Mouse (Mus musculus) liver, embryonic 14.5 days (tissue): ENCODE data around the gene Rep15. TPM values are rescaled to one million over a fixed set of nuclear protein-coding genes. Genes with fewer than 3 reads are reported as not detected.

Source experiments
- ATAC-seq: fragments of 200-750 bp; cut with Nextera tagmentation; 2 replicates; pipeline ENCODE4 v1.8.0; 2017; ENCODE audit warnings: moderate number of reproducible peaks, mild to moderate bottlenecking, moderate library complexity; ENCODE audit not compliant: insufficient read depth
- DNase-seq, 3 experiments: peaks; one replicate each; pipeline ENCODE4 v3.0.0-alpha.2; 2012 to 2013; ENCODE audit warnings: low read depth in 3 of 3, low spot score in 3 of 3
- H3K27ac ChIP-seq: fragments of 300-500 bp; sonication (generic); 2 replicates; pipeline ENCODE4 v1.5.1; 2014; ENCODE audit warnings: moderate library complexity, mild to moderate bottlenecking, control low read depth, inconsistent platforms
- H3K27me3 ChIP-seq: fragments of 300-500 bp; sonication (generic); 2 replicates; pipeline ENCODE4 v1.6.1; 2014; ENCODE audit warnings: mild to moderate bottlenecking, low read length, moderate library complexity; ENCODE audit not compliant: control insufficient read depth, insufficient read depth
- H3K36me3 ChIP-seq: fragments of 300-500 bp; sonication (generic); replicated peaks from 2 replicates; pipeline ENCODE4 v1.6.1; 2014; ENCODE audit warnings: low read depth; ENCODE audit not compliant: control insufficient read depth, insufficient read depth
- H3K4me1 ChIP-seq, 2 experiments: fragments of 200-500 bp in 1 of 2; fragments of 300-500 bp in 1 of 2; sonication (generic) in 1 of 2; replicated peaks; 2 replicates each; pipeline ENCODE4 v1.6.1; 2012 to 2014; ENCODE audit warnings: antibody characterized with exemption in 1 of 2, inconsistent platforms in 1 of 2, low read length in 1 of 2; ENCODE audit not compliant: control insufficient read depth in 2 of 2, insufficient read depth in 2 of 2
- H3K4me2 ChIP-seq: fragments of 300-500 bp; sonication (generic); 2 replicates; pipeline ENCODE4 v1.6.1; 2014; ENCODE audit warnings: low read depth, mild to moderate bottlenecking, control low read depth, moderate library complexity
- H3K4me3 ChIP-seq, 2 experiments: fragments of 200-500 bp in 1 of 2; fragments of 300-500 bp in 1 of 2; sonication (generic) in 1 of 2; 2 replicates each; pipeline ENCODE4 v1.5.1; 2012 to 2014; ENCODE audit warnings: low read depth in 2 of 2, low read length in 2 of 2, mild to moderate bottlenecking in 2 of 2, control low read depth in 1 of 2, inconsistent platforms in 1 of 2, moderate library complexity in 1 of 2; ENCODE audit not compliant: insufficient read depth in 1 of 2
- H3K9ac ChIP-seq: fragments of 300-500 bp; sonication (generic); replicated peaks from 2 replicates; pipeline ENCODE4 v1.6.1; 2014; ENCODE audit warnings: mild to moderate bottlenecking, control low read depth, moderate library complexity
- H3K9me3 ChIP-seq: fragments of 300-500 bp; sonication (generic); 2 replicates; pipeline ENCODE4 v1.6.1; 2016; ENCODE audit warnings: low read length, mixed read lengths; ENCODE audit not compliant: control insufficient read depth
- CTCF ChIP-seq: IDR thresholded peaks from 2 replicates; pipeline ENCODE4 v1.5.1; 2016; ENCODE audit warnings: antibody characterized with exemption, low read depth, control low read depth
- EP300 ChIP-seq: IDR thresholded peaks from 2 replicates; pipeline ENCODE4 v1.6.1; 2016; ENCODE audit warnings: antibody characterized with exemption, low read depth
- WGBS: fragments of 180-500 bp; shearing (Covaris S2); extraction: QIAGEN DNeasy Blood & Tissue Kit; methylation state at CpG from one replicate; pipeline ENCODE4 v1.1.7; 2014; ENCODE audit not compliant: insufficient replicate concordance; 5-methylcytosine and 5-hydroxymethylcytosine counted together
- polyA plus RNA-seq, 2 experiments: library from polyadenylated mRNA; depleted of rRNA in 1 of 2; stranded (reverse) in 1 of 2; unstranded in 1 of 2; fragments of >200 nt; fragmentation: Nextera tagmentation in 1 of 2; extraction: Ambion mirVana in 1 of 2; gene quantifications; 2 replicates each; pipeline versions ENCODE4 v1.2.1 to v1.2.3; 2012 to 2014

Rep15 gene
- polyA plus RNA-seq, 2 experiments, result 0.04 to 0.15 TPM

- 48% methylated on average over 3 of the region's 3 CpGs for WGBS
- Histone ChIP-seq H3K9me3 (no peaks in the 10 kb centered on the region), H3K27ac (no peak overlapping the region), H3K4me1 (no peaks in the 10 kb centered on the region), H3K4me2 (no peak overlapping the region), H3K4me3 (no peak overlapping the region), H3K9ac (no peak overlapping the region), H3K36me3 (no peaks in the 10 kb centered on the region), H3K27me3 (no peaks in the 10 kb centered on the region)
- no peak for DNase-seq
- TF ChIP-seq CTCF (no peak), EP300 (no peak)
- ATAC-seq, result no peak
Measured at GRCm38 (mm10) chr6:147024761-147025160, 7.6 kb upstream of the Rep15 start.

- TF ChIP-seq EP300 (no peak), CTCF (no peak)
- Histone ChIP-seq H3K27me3 (no peaks in the 10 kb centered on the region), H3K36me3 (no peaks in the 10 kb centered on the region), H3K4me2 (no peak overlapping the region), H3K9me3 (no peaks in the 10 kb centered on the region), H3K27ac (no peak overlapping the region), H3K9ac (no peak overlapping the region), H3K4me3 (no peak overlapping the region), H3K4me1 (no peaks in the 10 kb centered on the region)
- DNase-seq (no peak), ATAC-seq (no peak)
- 65% methylated on average over 2 of the region's 2 CpGs for WGBS
Measured at GRCm38 (mm10) chr6:147028396-147028795, 4.0 kb upstream of the Rep15 start.

- TF ChIP-seq EP300 (no peak), CTCF (no peak)
- H3K4me1 ChIP-seq, result no peaks in the 10 kb centered on the region
- H3K4me2 ChIP-seq, result no peak overlapping the region
- ATAC-seq, result no peak
- DNase-seq, result no peak
- H3K36me3 ChIP-seq, result no peaks in the 10 kb centered on the region
- no peak overlapping the region for H3K27ac ChIP-seq
- H3K4me3 ChIP-seq, result no peak overlapping the region
- H3K9me3 ChIP-seq, result no peaks in the 10 kb centered on the region
- WGBS, result 81% methylated on average over 9 of the region's 9 CpGs
- no peaks in the 10 kb centered on the region for H3K27me3 ChIP-seq
- no peak overlapping the region for H3K9ac ChIP-seq
Measured at GRCm38 (mm10) chr6:147029591-147029990, 2.8 kb upstream of the Rep15 start.

- ATAC-seq (no peak), DNase-seq (no peak)
- Histone ChIP-seq H3K4me3 (no peak overlapping the region), H3K4me1 (no peaks in the 10 kb centered on the region), H3K27me3 (no peaks in the 10 kb centered on the region), H3K36me3 (no peaks in the 10 kb centered on the region), H3K9me3 (no peaks in the 10 kb centered on the region), H3K4me2 (no peak overlapping the region), H3K9ac (no peak overlapping the region), H3K27ac (no peak overlapping the region)
- TF ChIP-seq CTCF (no peak), EP300 (no peak)
- 67% methylated on average over 15 of the region's 15 CpGs for WGBS
Measured at GRCm38 (mm10) chr6:147030096-147030885, 2.1 kb upstream of the Rep15 start.

- ATAC-seq (peak; percentile 98), DNase-seq (peak; percentile 72 to 79 (median 79))
- Histone ChIP-seq H3K36me3 (no peaks in the 10 kb centered on the region; the same call in 1 of the 2 replicates), H3K27ac (no peak within 1 kb of the TSS; the same call in 1 of the 2 replicates), H3K4me2 (peak within 1 kb of the TSS; percentile 90), H3K4me3 (peak within 1 kb of the TSS; percentile 75 to 96), H3K9ac (peak within 1 kb of the TSS; percentile 91), H3K27me3 (no peaks in the 10 kb centered on the region), H3K4me1 (peaks cover 9 to 10% of the 10 kb centered on the region in 2 experiments), H3K9me3 (no peaks in the 10 kb centered on the region)
- WGBS, result 3% methylated on average over 65 of the region's 66 CpGs
- TF ChIP-seq CTCF, result 0 out of 2 replicates have a peak, but pooled peaks have one; percentile 23
- TF ChIP-seq EP300, result no peak
Measured at GRCm38 (mm10) chr6:147042291-147043290, 10.2 kb downstream of the Rep15 start, which contains the start of gene Mrps35. Gene Mrps35, plus strand, starts transcription at chr6:147042764.
